Mouse (Mus musculus): ENCODE data around the gene I0C0044D17Rik.

I0C0044D17Rik gene

DNA sequence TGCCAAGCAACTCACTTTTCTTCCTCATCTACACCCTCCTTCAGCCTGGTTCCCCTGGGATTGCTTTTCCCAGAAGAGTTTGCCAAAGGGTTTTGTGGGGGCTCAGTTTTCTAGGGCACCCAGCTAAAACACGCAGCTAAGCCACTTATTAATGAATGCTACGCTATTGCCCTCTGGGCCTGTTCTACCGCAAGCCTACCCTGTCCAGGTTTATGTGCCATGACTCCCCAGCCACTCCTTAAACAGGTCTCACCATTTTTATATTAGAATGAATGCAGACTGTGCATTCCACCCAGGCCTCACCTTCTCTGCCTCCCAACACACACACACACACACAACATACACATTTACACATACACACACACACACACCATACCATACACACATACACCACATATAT lies 593 bp downstream of the I0C0044D17Rik start:
- DNase-seq: no peak

- DNase-seq: no peak
These were observed 1.2 kb downstream of the I0C0044D17Rik start for GRCm38 (mm10) chr4:98822478-98822877.

GRCm38 (mm10) chr4:98819216-98819755 lies 4.4 kb downstream of the I0C0044D17Rik start:
- no peak for DNase-seq

GRCm38 (mm10) chr4:98817184-98817911 lies 6.3 kb downstream of the I0C0044D17Rik start, which contains the start of gene Kank4:
TSS of gene Kank4 (minus strand) at chr4:98817537.
- DNase-seq: peak; percentile 47

DNA sequence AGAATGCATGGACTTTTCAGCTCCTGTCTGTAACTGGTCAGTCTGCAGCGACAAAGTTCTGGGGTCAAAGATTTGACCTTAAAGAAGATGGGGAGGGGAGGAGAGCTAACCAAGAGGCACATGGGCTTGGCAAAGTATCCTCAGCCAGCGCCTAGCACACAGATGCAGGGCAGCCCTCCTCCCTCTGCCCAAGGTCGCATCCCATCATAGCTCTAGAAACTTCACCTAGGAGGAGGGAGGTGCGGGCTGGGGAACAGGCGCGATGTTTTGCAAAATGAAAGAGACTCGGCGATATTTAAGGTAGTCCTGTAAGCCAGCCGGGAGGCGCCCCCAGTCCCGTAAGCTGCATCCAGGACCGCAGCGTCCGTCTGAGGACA lies 6.8 kb downstream of the I0C0044D17Rik start:
- DNase-seq: peak; percentile 12

- no peak for DNase-seq
These were observed 17.3 kb downstream of the I0C0044D17Rik start for GRCm38 (mm10) chr4:98806306-98806705.

DNA sequence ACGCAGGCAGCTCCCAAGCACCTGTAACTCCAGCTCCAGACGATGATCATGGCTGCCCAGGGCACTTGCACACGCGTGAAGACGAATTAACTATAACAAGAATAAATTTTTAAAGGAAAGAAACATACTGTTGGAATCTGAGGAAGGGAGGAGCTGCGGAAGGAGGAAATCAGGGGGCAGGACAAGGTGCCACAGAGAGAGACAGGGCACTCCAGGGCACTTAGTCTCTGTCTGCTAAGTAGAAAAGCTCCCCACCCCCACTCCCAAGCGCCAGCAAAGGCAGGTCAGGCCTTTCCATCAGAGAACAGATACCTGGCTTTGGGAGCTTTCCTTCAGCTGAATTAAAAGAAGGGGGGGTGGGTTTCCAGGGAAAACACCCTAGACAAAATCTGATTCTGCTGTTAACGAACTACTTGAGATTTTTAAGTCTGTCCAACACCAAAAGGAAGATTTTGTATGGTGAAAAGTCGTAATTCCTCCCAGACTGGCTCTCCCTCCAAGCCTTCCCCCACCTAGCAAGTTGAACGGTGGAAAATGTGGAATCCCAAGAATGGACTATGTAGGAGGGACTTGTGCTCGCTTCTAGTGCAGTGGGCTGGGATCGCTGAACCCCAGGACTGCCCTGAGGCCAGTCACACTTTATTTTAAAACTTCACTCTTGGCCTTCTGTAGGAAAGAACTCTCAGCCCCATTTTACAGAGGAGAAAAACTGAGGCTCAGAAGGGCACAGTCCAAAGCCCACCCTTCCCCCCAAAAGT lies 18.2 kb downstream of the I0C0044D17Rik start:
- no peak for DNase-seq

DNA sequence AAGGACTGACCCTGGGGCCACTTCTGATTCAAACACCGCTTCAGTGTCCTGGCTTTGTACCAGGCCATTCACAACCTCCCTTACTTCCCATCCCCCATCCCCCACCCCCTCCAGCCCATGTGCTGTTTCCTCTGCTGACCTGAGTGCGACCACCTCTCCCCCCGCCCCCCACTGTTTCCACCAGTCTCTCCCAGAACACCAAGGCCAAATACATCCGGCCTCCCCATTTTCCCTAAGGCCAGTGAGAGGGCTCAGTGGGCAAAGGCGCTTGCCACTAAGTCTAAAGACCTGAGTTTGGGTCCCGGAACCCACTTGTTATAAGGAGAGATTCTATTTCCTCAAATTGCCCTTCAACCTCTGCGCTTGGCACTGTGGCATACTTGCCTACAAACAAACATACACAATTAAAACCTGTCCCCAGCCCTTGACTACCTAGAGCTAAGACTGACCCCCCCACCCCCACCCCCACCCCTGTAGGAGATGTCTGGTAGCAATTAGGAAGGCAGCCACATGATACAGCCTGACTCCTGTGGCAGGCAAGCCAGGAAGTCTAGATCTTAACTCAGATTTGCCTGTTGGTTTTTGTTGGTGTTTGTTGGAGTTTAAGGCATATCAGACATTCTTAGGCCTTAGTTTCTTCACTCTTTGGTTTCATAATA lies 19.0 kb downstream of the I0C0044D17Rik start:
- DNase-seq: no peak

DNA sequence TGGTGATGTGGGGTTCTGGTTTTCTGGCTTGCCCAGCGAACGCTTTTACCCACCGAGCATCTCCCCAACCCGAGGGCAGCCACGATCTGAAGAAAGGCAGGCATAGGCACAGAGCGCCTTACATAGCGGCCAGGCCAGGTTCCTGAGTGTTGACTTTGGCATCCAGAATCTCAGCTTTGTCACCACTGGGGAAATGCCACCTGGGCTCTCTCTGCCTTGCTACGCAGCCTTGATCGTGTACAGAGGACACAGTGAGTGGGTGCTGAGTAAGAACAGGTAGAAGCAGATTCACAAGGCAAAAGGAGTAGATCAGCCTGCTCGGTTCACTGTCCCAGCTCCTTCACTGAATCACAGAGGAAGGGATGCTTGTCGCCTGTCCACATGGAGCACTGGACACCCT lies 21.9 kb downstream of the I0C0044D17Rik start:
- DNase-seq: no peak

DNA sequence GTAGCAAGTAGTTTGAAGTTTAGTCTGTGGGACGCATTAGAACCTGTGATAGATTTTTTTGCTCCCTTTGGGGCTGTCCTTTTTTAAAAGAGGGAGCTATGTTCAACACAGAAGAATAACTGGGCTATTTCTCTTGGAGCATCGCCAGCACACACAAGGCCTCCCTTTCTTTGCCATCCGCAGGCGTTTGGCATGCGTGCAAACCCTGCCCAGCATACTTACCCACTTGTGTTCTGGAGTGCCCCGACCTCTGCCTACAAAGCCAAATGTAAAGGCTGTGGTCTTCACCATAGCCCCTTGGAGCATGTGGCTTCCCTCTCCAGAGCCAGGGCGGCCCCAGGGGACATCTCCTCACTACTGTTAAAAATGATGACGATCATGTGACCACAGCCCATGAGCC lies 22.8 kb downstream of the I0C0044D17Rik start:
- no peak for DNase-seq

GRCm38 (mm10) chr4:98796591-98797341 lies 26.9 kb downstream of the I0C0044D17Rik start:
- DNase-seq: no peak

DNA sequence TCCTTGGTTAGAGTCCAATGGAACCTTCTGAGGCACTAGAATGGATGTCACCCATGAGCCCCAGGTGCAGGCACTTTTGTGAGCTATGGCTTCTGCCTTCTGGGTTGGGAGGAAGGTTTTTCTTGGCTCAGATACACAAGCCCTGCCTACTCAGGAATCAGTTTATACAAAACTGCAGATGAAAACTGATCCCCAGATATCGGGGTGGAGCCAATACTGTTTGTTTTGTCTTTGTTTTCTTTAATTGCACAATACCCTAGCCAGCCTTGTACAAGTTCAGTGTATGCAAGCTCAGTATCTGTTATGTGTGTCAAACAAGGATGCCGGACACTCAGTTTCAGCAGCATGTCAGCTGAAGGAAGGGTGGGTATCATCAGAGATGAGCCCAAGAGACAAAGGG lies 28.4 kb downstream of the I0C0044D17Rik start:
- DNase-seq: no peak

DNA sequence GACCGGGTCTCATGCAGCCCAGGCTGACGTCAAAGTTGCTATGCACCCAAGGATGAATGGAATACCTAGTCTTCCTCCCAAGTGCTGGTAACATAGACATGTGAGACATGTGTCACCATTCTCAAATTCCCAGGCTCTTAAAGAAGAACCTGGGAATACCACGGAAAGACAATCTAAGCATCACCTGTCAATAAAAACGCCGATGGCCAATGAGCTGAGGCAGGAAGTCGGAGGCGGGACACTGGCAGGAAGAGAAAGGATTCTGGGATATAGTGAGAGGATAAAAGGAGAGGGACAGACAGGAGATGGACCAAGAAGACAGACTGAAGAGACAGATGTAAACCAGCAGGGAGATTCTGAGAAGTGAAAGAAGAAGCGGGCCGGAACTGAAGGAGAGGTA lies 30.2 kb downstream of the I0C0044D17Rik start:
- no peak for DNase-seq

DNA sequence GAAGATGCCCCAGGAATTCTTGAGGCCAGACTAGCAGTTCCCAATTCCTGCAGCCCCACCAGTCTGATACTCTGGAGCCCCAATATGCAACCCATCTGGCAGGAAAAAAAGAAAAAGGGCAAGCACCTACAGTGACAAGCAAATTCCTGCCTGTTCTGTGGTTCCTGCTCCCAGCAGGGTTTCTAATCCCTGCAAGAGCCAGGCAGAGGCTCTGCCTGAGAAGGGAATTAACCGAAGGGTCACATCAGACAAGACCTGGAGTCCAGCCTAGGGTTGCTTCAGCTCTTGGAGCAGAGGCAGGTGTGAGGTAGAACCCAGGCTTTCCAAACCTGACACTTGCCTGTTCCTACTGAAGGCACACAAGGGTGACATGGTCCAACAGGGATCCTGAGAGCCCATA lies 32.9 kb downstream of the I0C0044D17Rik start:
- no peak for DNase-seq

GRCm38 (mm10) chr4:98789861-98790311 lies 33.8 kb downstream of the I0C0044D17Rik start:
- DNase-seq: peak; percentile 26

DNA sequence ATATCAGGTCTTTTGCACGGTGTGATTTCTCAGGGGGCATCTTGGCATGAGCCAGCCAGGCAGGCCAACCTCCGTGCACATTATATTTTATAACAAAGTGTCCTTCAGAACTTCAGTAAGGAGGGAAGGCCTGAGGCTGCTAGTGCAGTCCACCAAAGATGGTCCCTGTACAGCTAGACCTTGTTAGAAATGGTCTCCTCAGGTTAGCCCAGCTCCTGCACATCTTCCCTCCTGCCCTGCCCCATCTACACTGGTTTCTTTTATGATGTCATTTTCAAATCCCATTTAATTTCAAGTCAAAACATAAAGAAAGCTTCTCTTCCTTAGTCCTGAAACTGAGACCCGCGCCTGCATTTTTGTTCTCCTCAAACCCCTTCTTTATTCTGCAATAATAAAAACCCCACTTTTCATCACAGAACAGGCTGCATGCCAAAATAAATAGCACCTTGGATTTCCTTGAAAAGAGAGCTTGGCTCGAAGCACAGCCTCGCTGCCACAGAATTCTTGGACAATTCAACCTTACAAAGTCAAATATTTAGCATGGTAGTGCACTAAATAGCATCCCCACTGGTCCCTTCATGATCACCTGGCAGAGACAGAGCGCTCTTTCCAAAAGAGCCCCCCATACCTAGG lies 34.4 kb downstream of the I0C0044D17Rik start:
- DNase-seq: no peak

- DNase-seq: no peak
These were observed 37.4 kb downstream of the I0C0044D17Rik start for GRCm38 (mm10) chr4:98786281-98786680.

DNA sequence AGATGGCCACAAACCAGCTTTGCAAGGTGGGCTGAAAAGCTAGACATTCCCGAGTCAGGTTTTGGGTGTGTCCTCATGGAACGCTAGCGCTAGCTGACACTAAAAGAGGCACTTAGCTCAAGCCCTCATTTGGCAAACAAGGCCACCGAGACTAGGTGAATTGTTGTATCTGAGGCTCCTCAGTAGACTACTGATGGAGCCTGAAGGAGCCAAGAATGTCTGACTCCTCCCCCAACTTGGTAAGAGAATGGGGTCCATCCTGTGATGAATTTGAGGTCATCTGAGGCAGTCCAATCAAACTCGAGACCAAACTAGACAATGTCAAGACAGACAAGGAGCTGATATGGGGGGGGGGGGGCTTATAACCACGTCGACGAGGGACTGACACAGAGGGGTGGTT lies 37.8 kb downstream of the I0C0044D17Rik start:
- DNase-seq: no peak

GRCm38 (mm10) chr4:98778219-98778618 lies 45.4 kb downstream of the I0C0044D17Rik start:
- no peak for DNase-seq

DNA sequence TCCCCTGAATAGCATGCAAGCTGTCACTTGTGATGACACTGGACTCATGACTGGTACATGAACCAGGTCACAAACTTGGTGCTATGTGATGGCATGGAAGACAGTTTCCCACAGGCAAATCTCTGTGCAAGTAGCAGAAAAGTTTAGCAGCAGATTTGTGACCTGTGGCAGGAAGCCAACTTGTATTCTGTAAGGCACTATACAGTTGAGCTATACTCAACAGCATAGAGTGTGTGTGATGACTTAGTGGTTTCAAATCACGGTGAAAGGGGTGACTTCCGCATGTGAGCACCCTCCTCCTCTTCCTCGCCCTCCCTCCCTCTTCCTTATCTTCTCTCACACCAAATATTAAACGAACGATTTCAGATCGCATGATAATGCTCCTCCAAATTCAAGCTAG lies 46.2 kb downstream of the I0C0044D17Rik start:
- DNase-seq: no peak

GRCm38 (mm10) chr4:98776721-98777427 lies 46.8 kb downstream of the I0C0044D17Rik start:
- no peak for DNase-seq

All from thymus, postnatal 4 days (tissue).